Mouse (Mus musculus) ES-Bruce4 (cell line): ENCODE data around the gene Nkx2-5.

ENCODE experiments used
- CTCF ChIP-seq: IDR thresholded peaks from one replicate; pipeline ENCODE4 v1.8.1; 2011; ENCODE audit warnings: low read depth, low read length
- EP300 ChIP-seq: IDR thresholded peaks from 2 replicates; pipeline ENCODE4 v1.6.1; 2011; ENCODE audit warnings: low read depth, low read length; ENCODE audit not compliant: insufficient read depth
- POLR2A ChIP-seq: IDR thresholded peaks from one replicate; pipeline ENCODE4 v1.8.1; 2011; ENCODE audit warnings: low read length; ENCODE audit not compliant: insufficient read depth

DNA sequence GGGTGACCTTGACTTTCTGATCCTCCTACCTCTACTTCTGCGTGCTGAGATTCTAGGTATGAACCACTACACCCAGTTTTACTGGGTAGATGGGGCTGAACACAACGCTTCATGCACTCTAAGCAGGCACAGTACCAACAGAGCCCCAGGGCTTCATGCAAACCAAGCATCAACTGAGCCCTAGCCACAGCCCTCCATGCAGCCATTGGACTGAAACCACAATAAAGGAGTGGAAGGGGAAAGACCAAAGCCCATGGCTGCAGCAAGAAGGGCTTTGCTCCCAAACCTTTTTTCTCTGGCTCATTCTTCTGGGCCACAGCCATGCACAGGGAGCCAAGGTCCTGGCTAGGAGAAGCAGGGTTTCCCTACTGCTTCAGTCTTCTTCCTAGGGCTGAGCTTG is 32.2 kb downstream of the Nkx2-5 start:
- no peak for TF ChIP-seq CTCF
- TF ChIP-seq EP300: no peak
- no peak for TF ChIP-seq POLR2A
